In the genomic region with DNA sequence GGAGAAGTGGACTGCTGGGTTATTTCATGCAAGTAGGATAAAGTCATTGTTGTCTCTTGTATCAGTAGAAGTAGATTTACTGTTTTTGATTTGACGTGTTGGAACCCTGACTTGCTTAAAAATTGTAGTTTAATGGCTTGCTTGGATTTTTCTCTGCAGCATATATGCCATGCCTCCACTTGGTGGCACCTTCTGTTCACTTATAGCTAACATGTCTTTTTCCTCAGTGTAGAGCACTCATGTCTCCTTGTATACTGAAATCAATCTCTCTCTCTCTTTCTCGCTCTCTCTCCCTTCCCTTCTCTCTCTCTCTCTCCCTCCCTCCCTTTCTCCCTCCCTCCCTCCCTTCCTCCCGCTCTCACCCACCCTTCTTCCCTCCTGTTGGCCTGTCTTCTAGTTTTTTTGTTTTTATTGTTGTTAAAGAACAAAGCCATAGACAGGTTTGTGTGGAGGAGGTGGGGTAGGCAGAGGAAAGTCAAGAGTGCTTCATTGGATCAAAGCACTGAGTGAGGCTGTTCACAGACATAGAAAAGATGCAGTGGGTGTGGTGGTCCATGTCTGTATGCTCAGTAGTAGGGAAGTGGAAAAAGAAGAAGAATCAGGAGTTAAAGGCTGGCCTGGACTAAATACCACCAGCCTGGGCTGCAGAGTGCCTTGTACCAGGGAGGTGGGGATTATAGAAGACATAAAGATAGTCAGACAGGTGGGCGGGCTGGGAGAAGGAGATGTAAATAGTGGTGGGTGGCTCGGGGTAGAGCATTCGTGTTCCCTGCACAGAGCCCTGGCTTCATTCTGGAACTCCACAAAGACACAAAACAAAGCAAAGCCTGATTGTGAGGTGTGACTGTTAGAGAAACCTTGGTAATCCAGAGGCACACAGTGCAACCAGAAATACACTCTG, we compare ENCODE assay signal across 9 mouse cellular contexts. TPM values are rescaled to one million over a fixed set of nuclear protein-coding genes. Genes with fewer than 3 reads are reported as not detected.
DNase-seq lines count a peak whose midpoint lies in the region; ATAC-seq and TF ChIP-seq lines count a peak whose summit lies in the region.
"Had no signal": no experiment of that assay in that cellular context is flagged by ENCODE, and none has a peak within 500 bp of the region (broad histone marks: within the 10 kb centered on the region; RNA-seq: fewer than 3 reads in every experiment).

No protein-coding gene starts in this region.

- peak; percentile 2 for ATAC-seq in CD4-positive, CD25-positive, alpha-beta regulatory T cell, adult 4 months
- no peak for ATAC-seq in midbrain, embryonic 11.5 days (ENCODE audit: low FRiP score)

- TF ChIP-seq CTCF in layer of hippocampus, adult 2 months (conservative IDR thresholded peaks at IDR 0.05): peak; percentile 78
- TF ChIP-seq CTCF in brain, embryonic 14.5 days (IDR thresholded peaks at IDR 0.05; ENCODE audit: borderline replicate concordance, extremely low read depth, insufficient read depth, insufficient read length): peak; percentile 53; the same call in 1 of the 2 replicates

- no peak for TF ChIP-seq POLR2A in brain, embryonic 14.5 days (IDR thresholded peaks at IDR 0.05; ENCODE audit: borderline replicate concordance, extremely low read depth, insufficient read depth, insufficient read length, poor library complexity, severe bottlenecking)

- no peaks in the 10 kb centered on the region for H3K27me3 ChIP-seq in midbrain, embryonic 11.5 days (ENCODE audit: control insufficient read depth, insufficient read depth, low read length)
- H3K27me3 ChIP-seq: embryonic facial prominence, embryonic 12.5 days; liver, embryonic 15.5 days had no signal

- H3K4me1 ChIP-seq in midbrain, embryonic 11.5 days (ENCODE audit: control insufficient read depth, insufficient read depth, low read length): no peaks in the 10 kb centered on the region
- H3K4me1 ChIP-seq: embryonic facial prominence, embryonic 12.5 days; liver, embryonic 15.5 days had no signal

- H3K9ac ChIP-seq in midbrain, embryonic 11.5 days (ENCODE audit: low read length): no peak overlapping the region
- H3K9ac ChIP-seq: embryonic facial prominence, embryonic 12.5 days; liver, embryonic 15.5 days had no signal

- peak; percentile 48 to 49 for DNase-seq in layer of hippocampus, adult 2 months (ENCODE audit: low spot score in 2 of 2)
- DNase-seq in layer of hippocampus, adult 9-11 months: no peak
- DNase-seq in brain, embryonic 14.5 days (ENCODE audit: low read depth): peak; percentile 83
- DNase-seq in midbrain, embryonic 11.5 days (ENCODE audit: low spot score, missing footprints): peak; percentile 88
- no peak for DNase-seq in urinary bladder, adult 2 months (ENCODE audit: low spot score)
- no peak for DNase-seq in kidney, postnatal 14 days

- no peak overlapping the region for H3K4me2 ChIP-seq in midbrain, embryonic 11.5 days
- H3K4me2 ChIP-seq: embryonic facial prominence, embryonic 12.5 days; liver, embryonic 15.5 days had no signal

- 72% methylated on average over 6 of the region's 6 CpGs for WGBS in midbrain, embryonic 11.5 days

- peak overlapping the region; percentile 64 for H3K27ac ChIP-seq in layer of hippocampus, adult 2 months
- H3K27ac ChIP-seq in midbrain, embryonic 11.5 days (ENCODE audit: low read depth, low read length): no peak overlapping the region
- H3K27ac ChIP-seq: embryonic facial prominence, embryonic 12.5 days; liver, embryonic 15.5 days had no signal

- H3K36me3 ChIP-seq in midbrain, embryonic 11.5 days (ENCODE audit: control insufficient read depth, insufficient read depth, low read length): peaks cover 6% of the 10 kb centered on the region

- no peaks in the 10 kb centered on the region for H3K9me3 ChIP-seq in midbrain, embryonic 11.5 days (ENCODE audit: control insufficient read depth, low read length)
- H3K9me3 ChIP-seq: embryonic facial prominence, embryonic 12.5 days; liver, embryonic 15.5 days had no signal

- no peak overlapping the region for H3K4me3 ChIP-seq in layer of hippocampus, adult 2 months
- H3K4me3 ChIP-seq in midbrain, embryonic 11.5 days (ENCODE audit: low read depth, low read length): no peak overlapping the region
- H3K4me3 ChIP-seq: embryonic facial prominence, embryonic 12.5 days; liver, embryonic 15.5 days had no signal

RNA-seq across cellular contexts. Expression of a gene that starts 12.4 kb away (rescaled TPM):
- total RNA-seq in layer of hippocampus, adult 2 months (2021): 100 to 1,000 TPM; 249 to 253 TPM
- polyA plus RNA-seq in CD4-positive, CD25-positive, alpha-beta regulatory T cell, adult 4 months (2017; shearing (Covaris generic)): 100 to 1,000 TPM; 157 to 163 TPM
- 180 and 184 TPM in 2 replicates for polyA plus RNA-seq in brain, embryonic 14.5 days (2012; rRNA removed)
- 520 and 528 TPM in 2 replicates for polyA plus RNA-seq in midbrain, embryonic 11.5 days (2014; fragmentation: Nextera tagmentation; extraction: Ambion mirVana)
- 141 and 177 TPM in 2 replicates for polyA plus RNA-seq in urinary bladder, adult 2 months (2012; rRNA removed)

Comparison
In these comparisons a context has a peak if more than half of its experiments do, and no peak if none do; other contexts are left out.
1. DNase-seq: peak in layer of hippocampus, adult 2 months (2 of 2), brain, embryonic 14.5 days (single experiment) and midbrain, embryonic 11.5 days (single experiment); none in layer of hippocampus, adult 9-11 months (single experiment), urinary bladder, adult 2 months (single experiment) and kidney, postnatal 14 days (single experiment).